Mouse (Mus musculus) testis, postnatal 14 days (tissue): ENCODE results near the gene Cdc20.

ENCODE experiments used
- DNase-seq: peaks from one replicate; pipeline ENCODE4 v3.0.0; 2021; ENCODE audit warnings: low spot score

The Cdc20 gene

GRCm38 (mm10) chr4:118436820-118437603 lies at the start of gene Cdc20:
Cdc20 (minus strand) TSS chr4:118437352.
- peak; percentile 96 for DNase-seq

- DNase-seq, result no peak
Observed at GRCm38 (mm10) chr4:118476773-118477530, 39.8 kb upstream of the Cdc20 start.

GRCm38 (mm10) chr4:118472687-118473086 lies 35.5 kb upstream of the Cdc20 start:
- DNase-seq, result no peak

GRCm38 (mm10) chr4:118471281-118471680 lies 34.1 kb upstream of the Cdc20 start:
- no peak for DNase-seq

GRCm38 (mm10) chr4:118465697-118466163 lies 28.6 kb upstream of the Cdc20 start:
- no peak for DNase-seq

- DNase-seq, result no peak
Observed at GRCm38 (mm10) chr4:118464956-118465355, 27.8 kb upstream of the Cdc20 start.

GRCm38 (mm10) chr4:118457345-118457975 lies 20.3 kb upstream of the Cdc20 start, which contains the start of gene Mpl:
Mpl (minus strand) TSS chr4:118457513.
- no peak for DNase-seq

GRCm38 (mm10) chr4:118446415-118447153 lies 9.4 kb upstream of the Cdc20 start:
- DNase-seq, result no peak

- DNase-seq, result no peak
Observed at GRCm38 (mm10) chr4:118445781-118446414, 8.7 kb upstream of the Cdc20 start.

GRCm38 (mm10) chr4:118445088-118445487 lies 7.9 kb upstream of the Cdc20 start:
- no peak for DNase-seq

- peak; percentile 38 for DNase-seq
Observed at GRCm38 (mm10) chr4:118437829-118438253, 689 bp upstream of the Cdc20 start.

GRCm38 (mm10) chr4:118432332-118432731 lies 4.8 kb downstream of the Cdc20 start:
- DNase-seq, result no peak

GRCm38 (mm10) chr4:118429215-118429895 lies 7.8 kb downstream of the Cdc20 start:
- no peak for DNase-seq

GRCm38 (mm10) chr4:118428531-118429214 lies 8.5 kb downstream of the Cdc20 start:
- no peak for DNase-seq

- DNase-seq, result peak; percentile 85
Observed at GRCm38 (mm10) chr4:118427768-118428451, 9.2 kb downstream of the Cdc20 start, which contains the start of gene Elovl1. Elovl1 (plus strand) TSS chr4:118428093.

- no peak for DNase-seq
Observed at GRCm38 (mm10) chr4:118427415-118427767, 9.8 kb downstream of the Cdc20 start.

GRCm38 (mm10) chr4:118425374-118425773 lies 11.8 kb downstream of the Cdc20 start:
- DNase-seq, result no peak

GRCm38 (mm10) chr4:118424541-118425160 lies 12.5 kb downstream of the Cdc20 start:
- no peak for DNase-seq

- DNase-seq, result no peak
Observed at GRCm38 (mm10) chr4:118421384-118421783, 15.8 kb downstream of the Cdc20 start.
